Mouse (Mus musculus) spleen, adult 2 months (tissue): ENCODE results near the gene Fnip2. TPM values are rescaled to one million over a fixed set of nuclear protein-coding genes. Genes with fewer than 3 reads are reported as not detected.

Experiments used
- DNase-seq, 2 experiments: peaks; one replicate each; pipeline versions ENCODE4 v3.0.0 to v3.0.0-alpha.2; 2012 to 2021; ENCODE audit warnings: low spot score in 2 of 2, low read depth in 1 of 2
- H3K27ac ChIP-seq: fragments of 200-500 bp; 2 replicates; pipeline ENCODE4 v1.5.1; 2012; ENCODE audit warnings: low read length, inconsistent platforms; ENCODE audit not compliant: insufficient read depth
- H3K27me3 ChIP-seq: fragments of 200-500 bp; 2 replicates; pipeline ENCODE4 v1.6.1; 2012; ENCODE audit warnings: mild to moderate bottlenecking, moderate library complexity, low read length, inconsistent platforms; ENCODE audit not compliant: control insufficient read depth, insufficient read depth
- H3K36me3 ChIP-seq: fragments of 200-500 bp; 2 replicates; pipeline ENCODE4 v1.6.1; 2012; ENCODE audit warnings: mild to moderate bottlenecking, low read length, inconsistent platforms; ENCODE audit not compliant: control insufficient read depth, insufficient read depth
- H3K4me1 ChIP-seq: fragments of 200-500 bp; 2 replicates; pipeline ENCODE4 v1.6.1; 2011; ENCODE audit warnings: inconsistent platforms; ENCODE audit not compliant: control insufficient read depth, insufficient read depth, insufficient read length
- H3K4me3 ChIP-seq: fragments of 200-500 bp; 2 replicates; pipeline ENCODE4 v1.5.1; 2011; ENCODE audit warnings: mild to moderate bottlenecking, inconsistent platforms; ENCODE audit not compliant: insufficient read depth, insufficient read length; ENCODE audit errors: extremely low read depth
- CTCF ChIP-seq: fragments of 200-500 bp; IDR thresholded peaks from 2 replicates; pipeline ENCODE4 v1.5.1; 2011; ENCODE audit warnings: mild to moderate bottlenecking, inconsistent platforms; ENCODE audit not compliant: insufficient read depth, insufficient read length, insufficient replicate concordance; ENCODE audit errors: extremely low read depth
- POLR2A ChIP-seq: fragments of 200-500 bp; IDR thresholded peaks from 2 replicates; pipeline ENCODE4 v1.6.1; 2011; ENCODE audit warnings: low read depth, low read length, inconsistent platforms
- whole genome bisulfite sequencing: fragments of 180-500 bp; shearing (Covaris S2); methylation state at CpG from one replicate; pipeline ENCODE4 v1.1.7; 2018; 5-methylcytosine and 5-hydroxymethylcytosine counted together
- polyA plus RNA-seq: library from polyadenylated mRNA; depleted of rRNA; stranded (reverse); fragments of >200 nt; gene quantifications from 2 replicates; pipeline ENCODE4 v1.2.3, GENCODE M21; 2012

Fnip2 gene
- polyA plus RNA-seq, 1 experiment: 3.1 TPM

DNA sequence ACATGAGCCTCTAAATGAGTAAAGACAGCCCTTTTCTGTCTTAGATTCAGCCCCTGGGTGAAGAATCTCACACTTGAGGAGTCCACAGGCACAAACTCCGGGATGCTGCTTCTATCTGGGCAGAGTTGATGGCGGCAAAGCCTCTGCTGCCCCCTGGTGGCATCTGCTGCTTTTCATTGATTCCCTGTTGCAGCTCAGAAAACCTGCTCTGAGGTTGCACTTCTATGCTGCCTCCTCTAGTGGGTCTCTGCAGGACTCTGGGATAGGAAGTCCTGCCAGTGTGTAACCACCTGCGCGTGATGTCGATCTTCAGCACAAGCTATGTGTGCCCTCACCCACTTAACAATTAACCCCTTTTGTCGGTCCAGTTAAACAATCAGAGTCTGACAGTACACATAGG lies 19.2 kb upstream of the Fnip2 start:
- Histone ChIP-seq H3K36me3 (no peaks in the 10 kb centered on the region), H3K4me1 (no peaks in the 10 kb centered on the region), H3K27ac (no peak overlapping the region), H3K4me3 (no peak overlapping the region), H3K27me3 (0 out of 2 replicates have a peak, but pooled peaks cover 4% of the 10 kb centered on the region)
- WGBS: 0% methylated on average over 6 of the region's 6 CpGs
- DNase-seq: peak; percentile 73 to 78
- TF ChIP-seq CTCF (peak; percentile 86; the same call in 1 of the 2 replicates), POLR2A (no peak)

DNA sequence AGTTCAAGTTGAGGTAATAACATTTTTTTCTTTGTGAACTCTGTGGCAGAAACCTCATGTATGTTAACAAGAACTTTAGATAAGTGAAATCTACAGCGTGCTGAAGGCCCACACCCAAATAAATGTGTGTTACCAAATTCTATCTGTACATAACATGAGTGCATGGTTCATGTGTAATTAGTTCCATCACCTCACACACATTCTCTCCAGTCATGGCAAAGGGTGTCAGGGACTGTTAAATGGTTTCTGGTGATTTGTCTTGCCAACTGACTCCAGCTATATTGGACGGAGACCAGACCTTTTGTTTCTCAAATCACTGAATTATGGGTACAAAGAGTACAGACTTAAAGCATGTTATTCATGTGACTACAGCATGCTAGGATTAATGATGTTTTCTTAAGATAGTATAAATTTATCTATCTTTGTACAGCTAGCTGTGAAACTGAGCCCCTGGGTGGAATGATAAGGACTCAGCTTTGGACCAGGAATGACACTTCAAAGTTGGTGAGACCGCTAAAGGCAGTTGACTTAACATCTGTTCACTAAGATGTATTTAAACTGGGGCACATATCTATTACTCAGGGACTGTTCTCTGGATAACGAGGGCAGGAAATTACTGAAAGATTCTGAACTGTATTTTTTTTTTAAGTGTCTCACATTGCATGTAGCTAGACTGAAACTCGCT lies 12.4 kb upstream of the Fnip2 start:
- DNase-seq: no peak
- TF ChIP-seq POLR2A: no peak
- TF ChIP-seq CTCF: no peak
- Histone ChIP-seq H3K27ac (no peak overlapping the region), H3K36me3 (no peaks in the 10 kb centered on the region), H3K4me3 (no peak overlapping the region), H3K27me3 (0 out of 2 replicates have a peak, but pooled peaks cover 5% of the 10 kb centered on the region), H3K4me1 (no peaks in the 10 kb centered on the region)
- WGBS: 82% methylated on average over 5 of the region's 5 CpGs

DNA sequence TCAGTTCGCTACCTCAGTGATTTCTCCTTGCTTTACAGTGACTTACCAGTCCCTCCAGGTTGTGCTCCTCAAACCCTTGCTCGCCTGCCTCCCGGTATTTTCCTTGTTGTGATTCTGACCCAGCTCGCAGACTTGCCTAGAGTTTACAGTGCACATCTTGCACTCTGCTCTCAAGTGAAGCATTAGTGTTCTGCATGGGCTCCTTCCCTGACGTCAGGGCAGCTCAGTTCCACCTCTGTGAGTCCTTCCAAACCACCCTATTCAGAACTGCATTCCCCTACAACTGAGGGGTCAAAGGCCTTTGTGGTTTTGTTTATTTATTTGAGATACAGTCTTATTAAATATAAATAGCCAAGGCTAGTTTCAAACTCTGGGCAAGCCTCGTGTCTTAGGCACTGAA lies 10.6 kb upstream of the Fnip2 start:
- DNase-seq: no peak
- WGBS: 90% methylated on average over 6 of the region's 6 CpGs
- H3K4me1 ChIP-seq: no peaks in the 10 kb centered on the region
- TF ChIP-seq CTCF: no peak
- no peak for TF ChIP-seq POLR2A
- H3K27ac ChIP-seq: no peak overlapping the region
- H3K36me3 ChIP-seq: no peaks in the 10 kb centered on the region
- 0 out of 2 replicates have a peak, but pooled peaks cover 1% of the 10 kb centered on the region for H3K27me3 ChIP-seq
- H3K4me3 ChIP-seq: no peak overlapping the region

DNA sequence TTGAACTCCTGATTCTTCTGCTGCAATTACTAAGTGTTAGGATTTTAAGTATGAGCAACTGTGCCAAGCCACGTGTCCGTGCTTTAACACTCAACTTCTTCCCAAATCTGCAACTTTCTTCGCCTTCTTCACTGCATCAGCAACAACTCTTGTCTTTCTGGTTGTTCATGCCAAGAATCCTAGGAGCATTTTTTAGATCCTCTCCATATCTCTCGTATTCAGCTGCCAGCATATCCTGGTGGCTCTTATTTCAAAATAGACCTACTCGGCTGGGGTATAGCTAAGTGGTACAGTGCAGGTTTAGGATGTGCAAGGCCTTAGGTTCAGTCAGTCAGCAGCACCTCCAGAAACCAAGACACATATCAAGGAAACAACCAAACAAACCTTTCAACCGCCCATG lies 10.0 kb upstream of the Fnip2 start:
- Histone ChIP-seq H3K27ac (no peak overlapping the region), H3K36me3 (no peaks in the 10 kb centered on the region), H3K4me1 (no peaks in the 10 kb centered on the region), H3K4me3 (no peak overlapping the region), H3K27me3 (0 out of 2 replicates have a peak, but pooled peaks cover 1% of the 10 kb centered on the region)
- no peak for DNase-seq
- TF ChIP-seq POLR2A: no peak
- TF ChIP-seq CTCF: no peak
- 91% methylated on average over 6 of the region's 6 CpGs for WGBS

DNA sequence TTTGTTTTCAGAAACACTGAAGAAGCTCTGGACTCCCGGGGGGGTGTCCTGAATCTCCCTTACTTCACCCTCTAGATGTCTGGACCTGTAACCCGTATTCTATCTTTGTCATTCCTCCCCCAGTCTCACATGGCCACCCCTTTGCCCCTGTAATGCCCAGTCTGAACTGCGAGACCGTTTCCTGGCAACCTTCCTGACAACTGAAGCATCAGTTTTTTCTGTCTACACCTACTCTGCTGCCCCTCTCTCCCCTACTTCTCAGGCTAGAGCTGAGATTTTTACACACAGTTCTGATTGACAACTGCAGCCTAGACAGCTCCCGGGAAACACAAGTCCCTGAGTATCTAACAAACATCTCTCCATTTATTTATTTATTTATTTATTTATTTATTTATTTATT lies 9.3 kb upstream of the Fnip2 start:
- Histone ChIP-seq H3K4me1 (no peaks in the 10 kb centered on the region; the same call in 1 of the 2 replicates), H3K36me3 (no peaks in the 10 kb centered on the region), H3K27me3 (0 out of 2 replicates have a peak, but pooled peaks cover 1% of the 10 kb centered on the region), H3K4me3 (no peak overlapping the region), H3K27ac (no peak overlapping the region)
- WGBS: 66% methylated on average over 5 of the region's 5 CpGs
- DNase-seq: no peak
- TF ChIP-seq POLR2A (no peak), CTCF (no peak)

DNA sequence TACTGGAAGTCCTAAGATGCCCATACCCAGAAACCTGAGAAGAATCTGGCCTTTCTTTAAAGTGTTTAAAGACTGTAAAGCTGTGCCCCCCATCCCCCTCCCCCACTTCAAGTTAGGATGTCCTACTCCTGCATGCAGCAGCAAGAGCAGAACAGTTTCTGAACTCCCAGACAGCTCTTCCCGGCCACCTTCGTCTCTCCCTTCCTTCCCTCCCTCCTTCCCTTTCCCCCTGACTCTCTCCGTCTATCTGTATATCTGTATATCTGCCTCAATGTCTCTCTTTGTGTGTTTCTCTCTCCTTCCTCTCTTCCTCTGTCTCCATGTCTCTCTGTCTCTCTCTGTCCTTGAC lies 8.8 kb upstream of the Fnip2 start:
- TF ChIP-seq POLR2A (no peak), CTCF (no peak)
- H3K27ac ChIP-seq: no peak overlapping the region
- no peaks in the 10 kb centered on the region for H3K36me3 ChIP-seq
- WGBS: 55% methylated on average over 3 of the region's 3 CpGs
- H3K4me1 ChIP-seq: no peaks in the 10 kb centered on the region; the same call in 1 of the 2 replicates
- H3K4me3 ChIP-seq: no peak overlapping the region
- 0 out of 2 replicates have a peak, but pooled peaks cover 1% of the 10 kb centered on the region for H3K27me3 ChIP-seq
- DNase-seq: no peak
